Mouse (Mus musculus) neural tube, embryonic 11.5 days (tissue): ENCODE measurements around the gene Smim11. TPM values are rescaled to one million over a fixed set of nuclear protein-coding genes. Genes with fewer than 3 reads are reported as not detected.

Experiments used
- polyA plus RNA-seq: library from polyadenylated mRNA; unstranded; fragments of >200 nt; fragmentation: Nextera tagmentation; extraction: Ambion mirVana; gene quantifications from 2 replicates; pipeline ENCODE4 v1.2.1, GENCODE M21; 2014

Gene Smim11
- polyA plus RNA-seq, 1 experiment from 2014 or later, result 110 TPM

Other genes starting within 250 kb of the Smim11 start
- 127 and 130 TPM in 2 replicates for gene Mrps6, start 243.0 kb upstream of the Smim11 start, polyA plus RNA-seq
- gene Gm49711, start 243.0 kb upstream of the Smim11 start, polyA plus RNA-seq, result 0.66 TPM in 1 of 2 replicates, not detected in the other
- 14.0 and 15.9 TPM in 2 replicates for gene Slc5a3, start 243.0 kb upstream of the Smim11 start, polyA plus RNA-seq
- 0.13 and 0.24 TPM in 2 replicates for gene Kcne2, start 8.9 kb upstream of the Smim11 start, polyA plus RNA-seq
- not detected in 2 replicates for gene Fam243, start 20.2 kb downstream of the Smim11 start, polyA plus RNA-seq
- 0.15 and 0.54 TPM in 2 replicates for gene Kcne1, start 58.2 kb downstream of the Smim11 start, polyA plus RNA-seq
- gene Rcan1, start 169.6 kb downstream of the Smim11 start, polyA plus RNA-seq, result 45.6 and 48.2 TPM in 2 replicates
- gene Clic6, start 184.4 kb downstream of the Smim11 start, polyA plus RNA-seq, result 0.34 and 0.37 TPM in 2 replicates